ENCODE assay signal across 22 mouse cellular contexts in genomic region chr1:53085991-53086390, GRCm38 (mm10). TPM values are rescaled to one million over a fixed set of nuclear protein-coding genes. Genes with fewer than 3 reads are reported as not detected.
"Had no signal": no experiment of that assay in that cellular context is flagged by ENCODE, and none has a peak within 500 bp of the region (broad histone marks: within the 10 kb centered on the region; RNA-seq: fewer than 3 reads in every experiment).

No protein-coding gene starts in this region.

- H3K36me3 ChIP-seq: limb, embryonic 12.5 days; limb, embryonic 15.5 days; midbrain, embryonic 10.5 days; neural tube, embryonic 12.5 days; neural tube, embryonic 15.5 days had no signal

- H3K9me3 ChIP-seq: limb, embryonic 12.5 days; limb, embryonic 15.5 days; midbrain, embryonic 10.5 days; neural tube, embryonic 12.5 days; neural tube, embryonic 15.5 days had no signal

- H3K4me2 ChIP-seq: limb, embryonic 12.5 days; limb, embryonic 15.5 days; liver, embryonic 11.5 days; lung, embryonic 14.5 days; neural tube, embryonic 12.5 days; neural tube, embryonic 15.5 days had no signal

- H3K9ac ChIP-seq: limb, embryonic 12.5 days; limb, embryonic 15.5 days; liver, embryonic 14.5 days; liver, postnatal 0 days; lung, embryonic 14.5 days; neural tube, embryonic 12.5 days; neural tube, embryonic 15.5 days had no signal

- H3K4me3 ChIP-seq: limb, embryonic 12.5 days; limb, embryonic 15.5 days; midbrain, embryonic 10.5 days; neural tube, embryonic 12.5 days; neural tube, embryonic 15.5 days had no signal

- DNase-seq: kidney, adult 9 months; kidney, postnatal 4 days; liver, postnatal 0 days; lung, embryonic 14.5 days; midbrain, embryonic 14.5 days; right cerebral cortex, adult 18-20 months; right cerebral cortex, postnatal 14 days; right cerebral cortex, postnatal 4 days; thymus, adult 2 months; thymus, postnatal 14 days had no signal

- H3K4me1 ChIP-seq: limb, embryonic 12.5 days; limb, embryonic 15.5 days; midbrain, embryonic 10.5 days; neural tube, embryonic 12.5 days; neural tube, embryonic 15.5 days had no signal

- H3K27me3 ChIP-seq: limb, embryonic 12.5 days; limb, embryonic 15.5 days; neural tube, embryonic 12.5 days; neural tube, embryonic 15.5 days had no signal

- ATAC-seq: intestine, postnatal 0 days; liver, postnatal 0 days; lung, postnatal 0 days had no signal

- H3K27ac ChIP-seq: limb, embryonic 12.5 days; limb, embryonic 15.5 days; liver, embryonic 14.5 days; macrophage; midbrain, embryonic 10.5 days; neural tube, embryonic 12.5 days; neural tube, embryonic 15.5 days; stomach, postnatal 0 days had no signal

RNA-seq across cellular contexts. Expression of gene Mstn, which starts 24.6 kb away (rescaled TPM):
- total RNA-seq: megakaryocyte, adult 5-6 weeks had no signal
- polyA plus RNA-seq: lung, embryonic 14.5 days; lung, postnatal 0 days; macrophage had no signal
